Mouse (Mus musculus) kidney, embryonic 14.5 days (tissue): Measurements from ENCODE around the gene Lmln. TPM values are rescaled to one million over a fixed set of nuclear protein-coding genes. Genes with fewer than 3 reads are reported as not detected.
A peak's percentile ranks its signal among the peaks of the same experiment; 100 is the strongest.

Experiments used
- ATAC-seq: fragments of 200-750 bp; cut with Nextera tagmentation; 2 replicates; pipeline ENCODE4 v1.8.0; 2017; ENCODE audit warnings: moderate number of reproducible peaks, mild to moderate bottlenecking, moderate TSS enrichment, moderate library complexity; ENCODE audit not compliant: low FRiP score, low TSS enrichment
- H3K27ac ChIP-seq: fragments of 300-500 bp; sonication (generic); 2 replicates; pipeline ENCODE4 v1.5.1; 2014; ENCODE audit warnings: low read depth, mild to moderate bottlenecking, low read length, moderate library complexity, mixed read lengths
- H3K27me3 ChIP-seq: fragments of 300-500 bp; sonication (generic); 2 replicates; pipeline ENCODE4 v1.6.1; 2014; ENCODE audit warnings: mild to moderate bottlenecking, low read length; ENCODE audit not compliant: control insufficient read depth, insufficient read depth
- H3K36me3 ChIP-seq: fragments of 300-500 bp; sonication (generic); 2 replicates; pipeline ENCODE4 v1.6.1; 2014; ENCODE audit warnings: low read length, mixed read lengths; ENCODE audit not compliant: control insufficient read depth, insufficient read depth
- H3K4me1 ChIP-seq: fragments of 300-500 bp; sonication (generic); 2 replicates; pipeline ENCODE4 v1.6.1; 2014; ENCODE audit warnings: low read length, mixed read lengths; ENCODE audit not compliant: control insufficient read depth, insufficient read depth
- H3K4me2 ChIP-seq: fragments of 300-500 bp; sonication (generic); replicated peaks from 2 replicates; pipeline ENCODE4 v1.6.1; 2014; ENCODE audit warnings: low read depth, mild to moderate bottlenecking, low read length
- H3K4me3 ChIP-seq: fragments of 300-500 bp; sonication (generic); 2 replicates; pipeline ENCODE4 v1.5.1; 2014; ENCODE audit warnings: mild to moderate bottlenecking, low read length
- H3K9ac ChIP-seq: fragments of 300-500 bp; sonication (generic); 2 replicates; pipeline ENCODE4 v1.6.1; 2014; ENCODE audit warnings: low read depth, mild to moderate bottlenecking, low read length, moderate library complexity
- H3K9me3 ChIP-seq: fragments of 300-500 bp; sonication (generic); 2 replicates; pipeline ENCODE4 v1.6.1; 2016; ENCODE audit warnings: low read length; ENCODE audit not compliant: control insufficient read depth
- WGBS: fragments of 180-500 bp; shearing (Covaris S2); extraction: QIAGEN DNeasy Blood & Tissue Kit; methylation state at CpG from one replicate; pipeline ENCODE4 v1.1.7; 2014; 5-methylcytosine and 5-hydroxymethylcytosine counted together
- polyA plus RNA-seq: library from polyadenylated mRNA; unstranded; fragments of >200 nt; fragmentation: Nextera tagmentation; extraction: Ambion mirVana; gene quantifications from 2 replicates; pipeline ENCODE4 v1.2.1, GENCODE M21; 2014

The Lmln gene
- polyA plus RNA-seq, 1 experiment from 2014 or later = 5.0 TPM

- 52% methylated on average over 11 of the region's 11 CpGs for WGBS
- no peak for ATAC-seq
Measured at GRCm38 (mm10) chr16:33061400-33061799, 921 bp upstream of the Lmln start.

GRCm38 (mm10) chr16:33062682-33063131 lies 386 bp downstream of the Lmln start:
- WGBS = under 1% methylated on average over 35 of the region's 35 CpGs
- Histone ChIP-seq H3K9ac (peak overlapping the region; percentile 80), H3K27me3 (no peaks in the 10 kb centered on the region), H3K27ac (peak overlapping the region; percentile 80), H3K4me1 (peaks cover 23% of the 10 kb centered on the region), H3K4me3 (peak overlapping the region; percentile 81), H3K4me2 (peak overlapping the region; percentile 85), H3K36me3 (peaks cover 38% of the 10 kb centered on the region), H3K9me3 (no peaks in the 10 kb centered on the region)
- ATAC-seq = peak; percentile 68

More at GRCm38 (mm10) chr16:33061400-33061799, 921 bp upstream of the Lmln start:
- Histone ChIP-seq H3K27ac (no peak overlapping the region), H3K27me3 (no peaks in the 10 kb centered on the region), H3K9ac (no peak overlapping the region), H3K4me3 (peak overlapping the region; percentile 81; the same call in 1 of the 2 replicates), H3K4me1 (peaks cover 23% of the 10 kb centered on the region), H3K36me3 (peaks cover 36% of the 10 kb centered on the region), H3K4me2 (peak overlapping the region; percentile 85), H3K9me3 (no peaks in the 10 kb centered on the region)

- no peak for ATAC-seq
- peak overlapping the region; percentile 80; the same call in 1 of the 2 replicates for H3K9ac ChIP-seq
- peaks cover 32% of the 10 kb centered on the region for H3K36me3 ChIP-seq
- peak overlapping the region; percentile 85 for H3K4me2 ChIP-seq
- H3K27me3 ChIP-seq = no peaks in the 10 kb centered on the region
- 28% methylated on average over 7 of the region's 7 CpGs for WGBS
- H3K27ac ChIP-seq = no peak overlapping the region
- H3K4me3 ChIP-seq = peak overlapping the region; percentile 81
- no peaks in the 10 kb centered on the region for H3K9me3 ChIP-seq
- peaks cover 17% of the 10 kb centered on the region for H3K4me1 ChIP-seq
Measured at GRCm38 (mm10) chr16:33063267-33063666, 946 bp downstream of the Lmln start.

DNA sequence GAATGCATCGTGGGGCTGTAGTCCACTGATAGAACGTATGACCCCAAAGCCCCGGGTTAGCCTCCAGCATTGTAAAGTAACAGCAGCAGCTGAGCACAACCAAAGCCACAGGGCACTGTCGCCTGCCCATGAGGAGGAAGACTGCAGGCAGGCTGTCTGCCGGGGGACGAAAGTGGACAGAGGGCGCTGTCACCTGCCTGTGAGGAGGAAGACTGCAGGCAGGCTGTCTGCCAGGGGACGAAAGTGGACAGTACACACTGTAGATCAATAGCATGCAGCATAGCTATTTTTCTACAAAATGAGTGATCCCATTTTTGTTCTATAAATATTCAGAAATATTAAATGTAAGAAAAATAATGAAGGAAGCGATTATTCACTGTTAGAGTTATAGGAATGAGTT lies 2.3 kb downstream of the Lmln start:
- no peak for ATAC-seq
- H3K27me3 ChIP-seq = no peaks in the 10 kb centered on the region
- H3K9me3 ChIP-seq = no peaks in the 10 kb centered on the region
- H3K4me1 ChIP-seq = peaks cover 8% of the 10 kb centered on the region
- no peak overlapping the region for H3K9ac ChIP-seq
- H3K4me3 ChIP-seq = no peak overlapping the region
- H3K27ac ChIP-seq = no peak overlapping the region
- 78% methylated on average over 9 of the region's 9 CpGs for WGBS
- no peak overlapping the region for H3K4me2 ChIP-seq
- peaks cover 19% of the 10 kb centered on the region for H3K36me3 ChIP-seq

GRCm38 (mm10) chr16:33070928-33071327 lies 8.6 kb downstream of the Lmln start:
- Histone ChIP-seq H3K4me1 (no peaks in the 10 kb centered on the region), H3K36me3 (peaks cover 12% of the 10 kb centered on the region), H3K27ac (no peak overlapping the region), H3K4me2 (no peak overlapping the region), H3K27me3 (no peaks in the 10 kb centered on the region), H3K4me3 (no peak overlapping the region), H3K9ac (no peak overlapping the region), H3K9me3 (no peaks in the 10 kb centered on the region)
- ATAC-seq = no peak

DNA sequence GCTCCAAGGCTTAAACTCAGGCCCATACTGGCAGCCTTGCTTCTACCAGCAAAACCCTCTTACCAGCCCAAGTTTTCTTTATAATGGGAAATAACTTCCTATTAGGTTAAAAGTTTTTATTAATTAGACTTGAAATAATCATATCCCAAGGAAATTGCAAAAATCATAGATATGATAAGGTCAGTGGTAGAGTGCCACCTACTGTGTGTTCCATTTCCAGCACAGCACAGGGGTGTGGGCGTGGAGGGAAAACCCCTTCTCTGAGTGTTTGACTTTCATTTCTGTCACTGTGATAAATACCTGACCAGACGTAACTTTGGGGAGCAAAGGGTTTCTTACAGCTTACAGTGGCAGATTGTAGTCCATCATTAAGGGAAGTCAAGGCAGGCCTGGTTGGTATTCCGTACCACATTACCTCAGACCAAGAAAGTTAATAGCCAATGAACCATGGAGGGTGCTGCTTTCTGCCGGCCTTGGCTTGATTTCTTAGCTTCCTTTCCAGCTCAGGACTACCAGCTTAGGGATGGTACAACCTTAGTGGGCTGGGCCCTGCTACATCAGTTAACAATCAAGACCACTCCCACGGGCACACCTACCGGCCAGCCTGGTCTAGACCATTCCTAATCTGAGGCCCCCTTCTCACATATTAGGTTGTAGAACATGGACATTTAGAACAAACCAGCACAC lies 10.7 kb downstream of the Lmln start:
- Histone ChIP-seq H3K9me3 (no peaks in the 10 kb centered on the region), H3K4me1 (no peaks in the 10 kb centered on the region), H3K9ac (no peak overlapping the region), H3K4me2 (no peak overlapping the region), H3K27me3 (no peaks in the 10 kb centered on the region), H3K36me3 (peaks cover 9% of the 10 kb centered on the region), H3K27ac (no peak overlapping the region), H3K4me3 (no peak overlapping the region)
- 76% methylated on average over 6 of the region's 6 CpGs for WGBS
- no peak for ATAC-seq

DNA sequence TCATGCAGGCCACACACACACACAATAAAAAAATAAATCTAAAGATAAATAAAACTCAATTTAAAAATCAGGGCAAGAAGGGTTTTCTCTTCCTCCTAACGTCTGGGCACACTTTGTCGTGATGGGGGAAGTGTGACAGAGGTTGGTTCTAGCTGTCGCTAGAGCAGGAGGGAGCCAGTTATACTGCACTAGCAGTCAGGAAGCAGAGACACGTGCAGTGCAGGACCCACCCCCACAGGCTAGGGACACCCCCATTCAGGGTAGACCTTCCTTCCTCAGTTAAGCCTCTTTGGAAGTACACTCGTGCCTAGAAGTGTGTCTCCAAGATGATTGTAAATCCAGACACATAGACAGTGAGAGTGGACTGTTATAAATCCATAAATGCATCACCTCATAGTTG lies 12.6 kb downstream of the Lmln start:
- no peak overlapping the region for H3K9ac ChIP-seq
- peaks cover 9% of the 10 kb centered on the region for H3K36me3 ChIP-seq
- H3K27ac ChIP-seq = no peak overlapping the region
- whole genome bisulfite sequencing = 82% methylated on average over 5 of the region's 5 CpGs
- ATAC-seq = no peak
- no peaks in the 10 kb centered on the region for H3K4me1 ChIP-seq
- no peaks in the 10 kb centered on the region for H3K27me3 ChIP-seq
- H3K9me3 ChIP-seq = no peaks in the 10 kb centered on the region
- H3K4me3 ChIP-seq = no peak overlapping the region
- H3K4me2 ChIP-seq = no peak overlapping the region

- no peak overlapping the region for H3K9ac ChIP-seq
- no peaks in the 10 kb centered on the region for H3K27me3 ChIP-seq
- no peak overlapping the region for H3K27ac ChIP-seq
- ATAC-seq = no peak
- 29% methylated on average over 6 of the region's 6 CpGs for WGBS
- no peaks in the 10 kb centered on the region for H3K9me3 ChIP-seq
- H3K4me2 ChIP-seq = no peak overlapping the region
- no peaks in the 10 kb centered on the region for H3K4me1 ChIP-seq
- H3K4me3 ChIP-seq = no peak overlapping the region
- peaks cover 6% of the 10 kb centered on the region for H3K36me3 ChIP-seq
Measured at GRCm38 (mm10) chr16:33076078-33076477, 13.8 kb downstream of the Lmln start.

GRCm38 (mm10) chr16:33077069-33077627 lies 14.8 kb downstream of the Lmln start:
- peaks cover 6% of the 10 kb centered on the region for H3K36me3 ChIP-seq
- H3K9me3 ChIP-seq = no peaks in the 10 kb centered on the region
- H3K9ac ChIP-seq = no peak overlapping the region
- no peak for ATAC-seq
- H3K4me2 ChIP-seq = no peak overlapping the region
- 92% methylated on average over 5 of the region's 5 CpGs for WGBS
- no peaks in the 10 kb centered on the region for H3K4me1 ChIP-seq
- H3K27ac ChIP-seq = no peak overlapping the region
- H3K4me3 ChIP-seq = no peak overlapping the region
- no peaks in the 10 kb centered on the region for H3K27me3 ChIP-seq
